Mouse (Mus musculus) gastrocnemius, adult 2 months (tissue): Measurements from ENCODE around the gene B3galt5. TPM values are rescaled to one million over a fixed set of nuclear protein-coding genes. Genes with fewer than 3 reads are reported as not detected.

Source experiments
- DNase-seq: peaks from one replicate; pipeline ENCODE4 v3.0.0; 2022
- H3K27ac ChIP-seq: fragments of 200-600 bp; 2 replicates; pipeline ENCODE4 v1.8.1; 2022; ENCODE audit warnings: mild to moderate bottlenecking
- H3K4me3 ChIP-seq: fragments of 200-600 bp; 2 replicates; pipeline ENCODE4 v1.8.1; 2022; ENCODE audit warnings: mild to moderate bottlenecking, moderate library complexity
- CTCF ChIP-seq: fragments of 200-600 bp; IDR thresholded peaks from 2 replicates; pipeline ENCODE4 v1.8.1; 2022; ENCODE audit warnings: antibody characterized with exemption, mild to moderate bottlenecking, moderate library complexity
- intact Hi-C: fragments of 180-260 bp; cut with DNase I; formaldehyde crosslinking; loops from one replicate; pipeline ENCODE4 v1.15.1; 2025
- total RNA-seq, 2 experiments: library from RNA; stranded (reverse); gene quantifications; 2 replicates each; pipeline ENCODE4 v1.2.3; 2021

The B3galt5 gene
- total RNA-seq, 2 experiments from 2014 or later, result not detected

DNA sequence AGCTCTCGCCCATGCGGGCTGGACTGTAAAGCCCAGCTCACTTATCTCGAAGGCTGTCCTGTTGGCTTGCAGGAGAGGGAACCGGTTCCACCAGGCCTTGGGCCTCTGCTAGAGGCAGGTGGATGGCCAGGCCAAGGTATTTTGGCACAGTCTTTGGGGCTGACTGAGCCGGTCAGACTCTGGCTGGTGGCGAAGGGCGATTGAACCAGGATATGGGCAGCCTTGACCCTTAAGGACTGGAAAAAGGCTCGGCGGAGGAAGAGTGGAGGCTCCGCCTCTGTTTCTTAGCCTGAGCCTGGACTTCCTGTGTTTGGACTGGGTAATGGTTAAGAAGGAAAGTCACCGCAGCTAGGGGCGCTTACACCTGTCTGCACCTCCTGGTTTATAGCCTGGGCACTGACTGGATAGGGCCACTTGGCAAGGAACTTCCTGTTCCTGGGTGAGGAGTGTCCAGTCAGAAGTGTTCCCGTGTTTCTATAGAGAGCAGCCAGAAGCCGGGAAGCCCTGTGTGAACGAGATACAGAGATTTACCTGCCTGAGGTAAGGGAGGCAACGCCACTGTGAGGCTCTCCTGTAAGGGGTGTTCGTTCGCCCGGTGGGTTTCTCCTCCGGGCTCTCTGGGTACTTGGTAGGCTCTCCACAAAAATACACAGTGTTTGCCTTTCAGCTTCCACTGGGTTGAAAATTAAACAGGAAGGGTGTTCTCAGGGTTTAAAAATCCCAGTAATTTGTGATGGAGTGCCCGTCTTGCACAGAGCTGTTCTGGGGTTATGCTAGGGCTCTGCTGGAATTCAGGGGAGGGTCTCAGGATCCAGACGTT, 125.9 kb downstream of the B3galt5 start:
- H3K4me3 ChIP-seq, result no peak overlapping the region
- intact Hi-C loops, result no loop called here
- no peak overlapping the region for H3K27ac ChIP-seq
- TF ChIP-seq CTCF, result no peak
- DNase-seq, result no peak

DNA sequence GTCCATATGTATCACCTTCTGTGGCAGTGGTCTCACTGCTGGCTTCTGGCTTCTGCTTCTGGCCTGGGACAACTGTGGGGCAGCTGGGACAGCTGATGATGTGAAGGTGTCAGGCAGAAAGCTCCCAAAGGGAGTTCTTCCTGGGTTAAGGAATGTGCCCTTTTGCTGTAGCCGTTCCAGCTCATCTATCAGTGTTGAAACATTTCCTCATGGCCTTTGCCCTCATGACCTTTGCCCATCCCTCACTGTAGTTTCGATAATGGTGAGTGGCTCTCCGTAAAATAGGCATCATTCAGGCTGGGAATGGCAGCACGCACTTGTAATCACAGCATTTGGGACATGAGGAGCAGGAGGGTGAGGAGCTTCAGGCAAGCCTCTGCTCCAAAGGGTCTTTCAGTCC, 127.3 kb downstream of the B3galt5 start:
- no peak for TF ChIP-seq CTCF
- no peak overlapping the region for H3K4me3 ChIP-seq
- DNase-seq, result no peak
- intact Hi-C loops, result no loop called here
- no peak overlapping the region for H3K27ac ChIP-seq

DNA sequence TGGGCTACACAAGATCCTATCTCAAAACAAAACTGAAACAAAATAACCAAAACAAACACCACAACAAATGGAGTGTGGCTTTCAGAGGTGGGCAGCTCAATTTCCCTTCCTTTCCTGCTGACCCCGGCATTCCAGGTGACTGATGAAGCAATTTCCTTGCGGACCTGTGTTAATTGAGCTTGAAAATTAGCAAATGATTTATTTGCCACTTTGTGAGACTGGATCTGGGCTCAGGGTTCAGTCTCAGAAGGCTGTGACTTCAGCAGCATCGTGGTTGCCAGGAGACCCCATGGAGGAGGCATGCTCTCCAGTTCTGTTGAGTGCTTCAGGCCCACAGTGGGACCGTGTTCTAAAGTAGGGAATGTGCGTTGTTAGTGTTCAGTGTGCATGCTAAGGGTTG, 127.7 kb downstream of the B3galt5 start:
- no peak overlapping the region for H3K4me3 ChIP-seq
- intact Hi-C loops, result no loop called here
- no peak for TF ChIP-seq CTCF
- DNase-seq, result no peak
- H3K27ac ChIP-seq, result no peak overlapping the region

DNA sequence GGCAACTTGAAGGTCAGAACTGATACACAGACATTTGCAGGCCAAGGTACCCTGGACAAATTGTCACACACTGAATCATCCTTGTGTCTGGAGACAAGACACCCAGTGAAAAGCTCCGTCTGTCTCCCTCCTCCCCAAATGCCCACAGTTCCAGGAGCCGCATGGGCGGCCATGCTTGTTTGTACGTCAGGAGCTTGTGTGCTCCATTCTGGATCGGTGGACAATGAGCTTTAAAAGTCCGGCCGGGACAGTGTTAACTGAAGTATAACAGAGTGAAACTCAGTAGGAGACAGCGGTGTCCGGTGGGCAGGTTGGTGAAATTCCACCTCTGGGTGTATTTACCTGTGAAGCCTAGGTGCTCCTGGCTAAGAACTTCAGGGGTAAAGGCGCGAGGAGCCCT, 129.3 kb downstream of the B3galt5 start:
- no peak for DNase-seq
- TF ChIP-seq CTCF, result no peak
- H3K27ac ChIP-seq, result no peak overlapping the region
- H3K4me3 ChIP-seq, result no peak overlapping the region
- intact Hi-C loops, result no loop called here

Other genes with a start within 250 kb of the B3galt5 start
- 10 to 100 TPM in 1 of 2 experiments, 1 to 10 TPM in 1; 9.6 to 14.9 TPM for gene Psmg1, start 244.8 kb upstream of the B3galt5 start, total RNA-seq
- gene Brwd1, start 153.3 kb upstream of the B3galt5 start, total RNA-seq, result 10 to 100 TPM; 56.4 to 62.8 TPM
- 10 to 100 TPM; 19.9 to 38.1 TPM for gene Hmgn1, start 108.1 kb upstream of the B3galt5 start, total RNA-seq
- 10 to 100 TPM in 1 of 2 experiments, 1 to 10 TPM in 1; 9.7 to 12.3 TPM for gene Wrb, start 90.4 kb upstream of the B3galt5 start, total RNA-seq
- gene Lca5l, start 43.5 kb upstream of the B3galt5 start, total RNA-seq, result under 1 TPM; 0.50 to 0.51 TPM
- 100 to 1,000 TPM; 843 to 991 TPM for gene Sh3bgr, start 35.4 kb upstream of the B3galt5 start, total RNA-seq
- not detected for gene Itgb2l, start 207.8 kb downstream of the B3galt5 start, total RNA-seq
- gene Pcp4, start 231.8 kb downstream of the B3galt5 start, total RNA-seq, result not detected